Mouse (Mus musculus): ENCODE measurements at regions not wholly inside any gene's neighbourhood (a gene's known extent, or its start where the extent isn't known, plus 50 kb on each side); places are given as distances from the start of the nearest gene placed in this dataset.

DNA sequence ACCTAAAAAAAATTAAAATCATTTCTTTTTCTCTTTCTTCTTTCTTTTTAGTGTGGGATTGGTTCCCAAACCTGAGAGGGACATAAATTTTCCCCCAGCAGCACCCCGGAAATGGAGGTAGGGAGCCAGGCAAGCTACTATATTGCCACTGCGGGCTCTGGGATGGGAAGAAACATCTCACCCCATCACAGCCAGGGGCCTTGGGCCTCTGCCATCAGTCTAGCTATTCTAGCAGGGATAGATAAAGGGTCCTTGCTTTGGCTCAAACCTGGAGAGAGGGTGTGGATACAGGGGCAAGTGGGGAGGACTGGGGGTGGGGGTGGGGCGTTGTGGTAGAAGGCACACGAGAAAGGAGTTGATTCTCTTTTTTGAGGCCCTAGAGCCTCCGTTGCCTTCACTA is 116.3 kb upstream of the Lhx1 start:
- DNase-seq (ENCODE audit: low read depth, low spot score): no peak

DNA sequence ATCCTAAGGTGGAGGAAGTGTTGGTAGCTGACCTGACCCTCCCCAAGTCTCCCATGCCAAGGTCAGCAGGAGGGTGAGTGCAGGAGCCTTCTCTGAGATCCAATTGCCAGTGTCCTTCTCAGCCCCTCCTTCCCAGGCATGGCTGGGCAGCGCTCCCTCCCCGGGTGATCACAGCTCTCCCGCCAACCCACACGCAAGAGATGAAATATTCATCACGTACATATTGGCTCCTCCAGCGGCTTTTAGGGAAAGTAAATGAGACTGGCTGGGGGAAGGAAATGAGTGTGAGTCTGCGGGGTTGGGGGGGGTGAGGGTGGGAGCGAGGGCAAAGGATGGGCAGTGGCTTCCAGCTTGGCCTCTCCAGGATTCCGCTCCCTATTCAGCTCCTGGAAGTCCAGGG is 113.0 kb upstream of the Lhx1 start:
- DNase-seq (ENCODE audit: low read depth, low spot score): no peak

DNA sequence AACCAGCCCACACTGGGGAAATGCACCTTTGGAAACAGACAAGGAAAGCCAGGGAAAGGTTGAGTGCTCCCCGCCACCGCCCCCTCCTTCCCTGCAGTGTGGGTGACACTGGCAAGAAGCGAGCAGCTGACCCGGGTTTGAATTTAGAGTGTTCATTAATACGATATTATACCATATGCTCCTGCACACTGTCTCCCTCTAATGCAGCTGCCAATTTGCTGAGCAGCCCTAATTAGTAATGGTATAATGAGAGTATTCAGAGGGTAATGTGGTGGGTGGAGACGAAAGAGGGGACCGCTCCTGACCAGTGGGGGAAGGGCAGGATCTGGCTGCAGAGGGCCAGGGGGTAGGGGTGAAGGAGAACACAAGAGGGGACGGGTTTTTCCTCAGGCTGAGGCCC is 111.9 kb upstream of the Lhx1 start:
- DNase-seq (ENCODE audit: low read depth, low spot score): no peak

DNA sequence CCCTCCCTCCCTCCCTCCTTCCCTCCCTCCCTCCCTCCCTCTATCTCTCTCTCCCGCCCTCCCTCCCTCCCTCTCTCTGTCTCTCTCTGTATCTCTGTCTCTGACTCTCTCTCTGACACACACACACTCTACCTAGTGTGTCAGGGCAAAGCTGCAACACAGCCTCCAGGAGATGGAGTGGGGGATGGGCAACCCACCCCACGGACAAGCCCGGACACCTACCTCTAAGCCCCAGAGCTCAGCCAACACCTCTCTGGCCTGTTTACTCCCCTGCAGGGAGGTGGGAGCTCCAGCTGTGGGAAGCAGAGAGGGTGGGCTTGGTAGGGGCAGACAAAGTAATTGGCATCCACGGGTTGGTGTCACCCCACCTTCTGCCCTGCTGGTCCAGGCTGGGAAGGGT is 109.7 kb upstream of the Lhx1 start:
- DNase-seq (ENCODE audit: low read depth, low spot score): no peak

DNA sequence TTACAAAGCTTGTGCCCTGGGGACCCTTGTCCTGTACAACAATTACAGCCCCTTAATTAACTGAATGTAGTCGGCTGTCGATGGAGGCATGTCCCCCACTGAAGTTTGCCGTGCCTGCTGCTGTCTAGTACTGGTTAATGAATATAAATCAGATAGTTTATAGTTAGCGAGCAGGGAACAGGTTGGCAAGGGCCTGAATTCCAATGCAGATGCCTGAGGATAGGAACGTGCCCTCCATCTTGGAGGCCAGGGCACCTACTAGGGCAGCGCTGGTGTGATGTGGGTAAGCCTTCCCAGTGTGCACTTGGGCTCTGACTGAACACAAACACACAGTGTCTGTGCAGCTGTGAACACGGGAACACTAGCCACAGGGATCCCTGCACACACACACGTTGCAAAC is 108.0 kb upstream of the Lhx1 start:
- DNase-seq (ENCODE audit: low read depth, low spot score): no peak

DNA sequence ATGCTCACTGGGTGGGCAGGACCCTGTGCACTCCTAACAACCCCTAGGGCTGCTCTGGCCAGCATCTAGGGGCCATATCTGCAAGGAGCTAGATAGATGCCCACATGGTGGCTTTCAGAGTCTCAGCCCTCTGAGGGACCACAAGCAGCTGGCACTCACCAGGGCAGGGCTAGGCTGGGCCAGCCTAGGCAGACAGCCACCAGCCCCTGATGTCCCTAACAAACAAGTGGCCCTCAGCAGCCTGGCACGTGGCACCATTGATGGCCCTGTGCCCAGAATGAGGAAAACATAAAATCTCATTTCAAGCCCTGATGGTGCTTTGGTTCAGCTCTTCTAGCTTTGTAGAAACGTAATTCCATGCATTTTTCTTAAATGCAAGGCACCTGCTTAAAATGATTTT is 102.8 kb upstream of the Lhx1 start:
- no peak for DNase-seq (ENCODE audit: low read depth, low spot score)

DNA sequence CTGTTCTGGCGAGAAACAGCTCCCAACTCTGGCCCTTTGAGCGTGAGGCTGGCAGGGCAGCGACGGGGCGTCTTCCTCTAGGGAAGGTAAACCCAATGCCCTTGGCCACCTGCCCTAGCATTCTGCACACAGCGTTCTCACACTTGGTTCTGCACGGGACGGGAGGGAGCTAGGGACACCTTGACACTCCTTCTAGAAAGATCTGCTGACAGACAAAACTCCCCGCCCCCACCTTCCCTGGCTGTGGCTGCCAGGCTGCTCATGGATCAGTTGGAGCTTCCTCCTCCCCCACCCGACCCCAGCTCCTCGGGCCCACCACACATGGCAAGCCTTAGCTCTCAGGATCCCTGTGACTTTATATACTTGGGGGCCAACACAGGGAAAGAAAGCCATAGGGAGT is 102.3 kb upstream of the Lhx1 start:
- DNase-seq (ENCODE audit: low read depth, low spot score): no peak

DNA sequence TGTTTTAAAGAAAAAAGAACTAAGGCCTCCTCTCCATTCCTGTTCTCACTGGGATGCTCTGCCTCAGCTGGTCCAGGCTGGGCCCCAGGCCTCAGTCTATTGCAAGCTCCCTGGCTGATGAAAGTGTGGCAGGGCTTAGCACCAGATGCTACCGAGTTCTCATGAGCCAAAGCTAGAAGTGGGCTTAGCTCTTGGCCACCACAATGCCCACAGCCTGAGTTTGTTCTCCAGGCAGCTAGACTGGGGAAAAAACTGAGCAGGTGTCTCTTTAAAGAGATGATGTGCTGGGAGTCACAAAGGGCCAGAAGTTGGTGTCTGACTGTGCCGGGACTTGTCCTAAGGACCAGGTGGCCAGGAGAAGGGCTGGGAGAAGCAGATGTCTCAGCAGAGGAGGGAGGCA is 101.9 kb upstream of the Lhx1 start:
- no peak for DNase-seq (ENCODE audit: low read depth, low spot score)

DNA sequence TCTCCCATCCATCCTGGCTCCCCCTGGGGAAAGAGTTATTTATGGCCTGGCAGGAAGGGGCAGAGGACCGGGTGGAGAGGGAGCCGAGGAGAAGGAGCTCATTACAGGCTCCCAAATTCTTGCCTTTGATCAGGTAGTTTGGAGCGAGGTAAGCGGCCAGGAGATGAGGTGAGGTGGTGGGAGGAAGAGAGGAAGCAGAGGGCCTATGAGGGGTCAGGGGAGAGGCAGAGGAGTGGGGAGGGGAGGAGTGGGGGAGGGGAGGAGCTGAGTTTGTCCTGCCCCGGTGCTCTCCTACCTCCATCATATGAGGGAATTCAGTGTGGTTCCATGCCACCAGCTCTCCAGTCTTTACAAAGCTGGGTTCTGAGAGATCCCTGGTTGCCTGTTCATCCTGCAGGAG is 98.8 kb upstream of the Lhx1 start:
- DNase-seq (ENCODE audit: low read depth, low spot score): no peak

DNA sequence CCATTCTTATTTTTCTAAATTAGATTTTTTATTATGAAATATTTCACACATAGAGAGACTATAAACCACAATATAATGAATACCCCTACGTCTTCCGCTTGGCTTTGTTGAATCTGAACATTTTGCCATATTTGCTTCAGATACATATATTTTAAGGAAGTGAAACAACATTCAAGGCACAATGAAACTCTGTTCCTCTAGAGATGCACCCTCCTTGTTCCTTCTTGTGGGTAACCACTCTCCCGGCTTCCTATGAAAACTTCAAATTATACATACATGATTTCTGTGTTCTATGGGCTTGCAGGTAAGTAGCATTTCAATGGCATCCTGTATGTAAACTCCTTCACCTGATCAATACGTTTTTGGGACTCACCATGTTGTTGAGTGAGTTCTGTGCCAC is 94.4 kb upstream of the Lhx1 start:
- no peak for DNase-seq (ENCODE audit: low read depth, low spot score)

DNA sequence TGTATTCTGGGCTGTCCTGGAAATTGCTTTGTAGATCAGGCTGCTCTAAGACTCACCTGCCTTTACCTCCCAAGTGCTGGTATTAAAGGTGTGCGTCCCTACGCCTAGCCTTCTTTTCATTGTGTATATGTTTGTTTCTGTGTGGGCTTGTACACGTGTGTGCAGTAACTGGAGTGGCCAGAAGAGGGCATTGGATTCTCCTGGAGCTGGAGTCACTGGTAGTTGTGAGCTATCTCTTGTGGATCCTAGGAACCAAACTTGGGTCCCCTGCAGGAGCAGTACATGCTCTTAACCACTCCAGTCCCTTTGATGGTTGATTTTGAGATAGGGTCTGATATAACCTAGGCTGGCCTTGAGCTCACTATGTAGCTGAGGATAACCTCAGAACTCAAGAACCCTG is 93.2 kb upstream of the Lhx1 start:
- no peak for DNase-seq (ENCODE audit: low read depth, low spot score)

DNA sequence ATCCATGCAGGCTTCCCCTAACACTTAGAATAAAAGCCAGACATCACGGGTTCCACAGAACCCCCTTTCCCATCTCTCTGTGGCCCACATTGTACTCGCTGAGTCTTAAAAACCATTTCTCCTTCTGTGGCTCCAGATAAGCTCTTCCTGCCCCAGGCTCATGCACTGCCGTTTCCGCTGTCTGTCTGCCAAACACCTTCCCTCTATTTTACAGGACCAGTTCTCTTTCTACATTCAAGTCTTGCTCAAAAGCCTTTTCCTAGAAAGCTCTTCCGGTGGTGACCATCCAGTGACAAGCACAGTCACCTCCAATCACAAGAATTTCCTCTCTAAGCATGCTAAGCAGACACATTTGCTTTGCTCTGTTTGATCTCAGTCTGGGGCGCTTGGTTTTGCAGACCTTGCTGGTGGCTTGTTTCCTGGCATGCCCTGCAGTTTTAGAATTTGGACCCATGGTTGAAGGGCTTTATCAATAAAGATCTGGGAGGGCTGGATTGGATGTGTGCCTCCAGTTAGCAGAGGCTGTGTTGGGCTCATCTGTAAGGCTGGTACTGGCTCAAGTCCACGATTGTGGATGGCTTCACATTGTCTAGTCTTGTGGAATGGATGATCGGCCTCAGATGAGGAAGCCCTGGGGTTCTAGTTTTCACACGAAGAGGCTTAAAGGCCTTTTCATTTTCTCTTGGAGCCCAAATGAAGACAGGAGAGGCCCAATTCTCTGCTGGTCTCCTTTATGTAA is 87.8 kb upstream of the Lhx1 start:
- DNase-seq (ENCODE audit: low read depth, low spot score): no peak

DNA sequence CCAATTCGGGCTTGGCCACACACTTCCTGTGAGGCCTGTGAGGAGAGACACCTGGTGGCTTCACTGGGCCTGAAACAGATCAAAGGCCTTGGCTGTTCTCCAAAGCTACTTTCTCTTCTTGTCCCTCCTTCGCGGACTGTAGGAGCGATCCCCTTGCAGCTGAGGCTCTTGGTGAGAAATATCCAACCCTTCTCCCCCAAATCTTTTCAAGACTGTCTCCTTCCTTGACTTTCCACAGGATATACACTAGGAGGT is 86.2 kb upstream of the Lhx1 start:
- DNase-seq (ENCODE audit: low read depth, low spot score): no peak

DNA sequence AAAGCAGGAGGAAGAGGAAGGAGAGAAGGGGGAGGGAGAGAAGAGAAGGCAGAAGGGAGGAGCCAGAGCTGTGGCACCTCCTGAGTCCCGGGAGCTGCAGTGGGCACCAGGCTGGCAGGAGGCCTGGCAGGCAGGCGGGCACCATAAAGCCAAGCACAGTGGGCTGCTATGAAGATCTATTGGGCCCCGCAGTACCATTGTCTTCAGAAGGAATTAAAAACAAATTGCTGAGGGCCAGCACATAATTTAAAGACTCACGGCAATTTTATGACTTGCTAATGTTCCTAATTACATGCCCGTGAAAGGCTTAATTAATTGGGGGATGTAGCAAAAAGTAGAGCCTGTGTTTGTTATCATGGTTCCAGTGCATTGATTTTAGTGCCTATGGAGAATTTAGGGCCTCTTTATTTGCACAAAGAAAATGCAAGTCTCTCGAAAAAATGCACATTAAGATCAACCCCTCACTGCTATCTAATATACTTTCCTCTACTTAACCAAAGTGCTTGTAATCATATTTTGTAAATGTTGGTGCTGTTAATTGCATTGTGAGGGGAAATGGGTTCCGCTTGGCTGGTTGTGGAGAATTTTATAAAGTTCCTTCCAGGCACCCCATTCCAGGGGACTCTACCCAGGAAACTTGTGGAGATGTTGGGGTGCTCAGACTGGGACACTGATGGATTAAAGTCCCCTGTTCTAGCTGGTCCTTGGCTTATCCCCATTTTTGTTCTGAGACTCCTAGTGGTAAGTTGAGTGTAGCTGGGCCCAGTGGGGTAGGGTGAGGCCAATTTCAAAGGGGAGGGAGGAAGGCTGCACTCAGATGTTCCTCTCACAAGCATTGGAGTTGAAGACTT is 85.7 kb upstream of the Lhx1 start:
- DNase-seq (ENCODE audit: low read depth, low spot score): no peak

DNA sequence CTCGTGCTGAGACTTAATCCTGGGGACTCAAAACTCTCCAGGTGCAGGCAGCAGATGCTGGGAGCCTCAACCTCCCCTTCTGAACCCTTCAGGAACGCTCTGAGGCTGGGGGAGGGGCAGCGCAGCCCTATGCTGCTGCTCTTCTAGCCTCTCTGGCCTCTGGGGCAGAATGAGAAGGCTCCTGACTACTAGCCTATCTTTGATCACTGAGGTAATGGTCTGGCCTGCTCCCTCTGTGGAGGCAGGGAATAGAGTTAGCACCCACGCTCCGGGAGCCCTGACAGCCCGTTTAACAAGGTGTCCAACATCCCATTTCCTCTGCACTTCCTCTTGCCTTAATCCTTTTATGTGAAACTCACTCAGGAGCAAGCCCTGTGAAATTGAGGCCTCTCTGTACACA is 79.4 kb upstream of the Lhx1 start:
- no peak for DNase-seq (ENCODE audit: low read depth, low spot score)

DNA sequence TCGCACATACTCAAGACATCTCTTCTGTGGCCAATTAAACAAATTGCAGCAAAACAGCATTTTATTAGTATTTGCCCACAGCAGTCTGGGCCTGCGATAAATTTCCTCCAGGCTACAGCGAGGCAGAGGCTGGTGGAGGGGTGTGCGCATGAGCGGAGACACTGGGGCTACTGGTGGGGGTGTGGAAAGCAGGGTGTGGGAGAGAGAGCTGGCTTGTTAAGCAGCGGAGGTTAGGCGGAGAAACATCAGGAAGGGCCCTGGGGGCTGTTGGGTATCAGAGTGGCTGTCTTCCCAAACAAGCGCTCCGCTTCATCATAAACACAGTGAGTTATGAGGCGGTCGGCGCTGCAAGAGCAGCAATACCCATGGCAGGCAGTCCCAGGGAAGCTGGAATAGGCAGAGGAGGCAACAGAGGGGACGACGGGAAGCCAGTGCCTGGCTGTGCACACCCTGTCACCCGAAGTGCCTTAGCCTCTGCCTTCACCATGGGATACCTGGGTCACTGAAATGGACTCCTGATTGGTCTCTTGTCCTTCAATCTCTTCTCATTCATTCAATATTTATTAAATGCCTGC is 74.0 kb upstream of the Lhx1 start:
- DNase-seq (ENCODE audit: low read depth, low spot score): no peak

DNA sequence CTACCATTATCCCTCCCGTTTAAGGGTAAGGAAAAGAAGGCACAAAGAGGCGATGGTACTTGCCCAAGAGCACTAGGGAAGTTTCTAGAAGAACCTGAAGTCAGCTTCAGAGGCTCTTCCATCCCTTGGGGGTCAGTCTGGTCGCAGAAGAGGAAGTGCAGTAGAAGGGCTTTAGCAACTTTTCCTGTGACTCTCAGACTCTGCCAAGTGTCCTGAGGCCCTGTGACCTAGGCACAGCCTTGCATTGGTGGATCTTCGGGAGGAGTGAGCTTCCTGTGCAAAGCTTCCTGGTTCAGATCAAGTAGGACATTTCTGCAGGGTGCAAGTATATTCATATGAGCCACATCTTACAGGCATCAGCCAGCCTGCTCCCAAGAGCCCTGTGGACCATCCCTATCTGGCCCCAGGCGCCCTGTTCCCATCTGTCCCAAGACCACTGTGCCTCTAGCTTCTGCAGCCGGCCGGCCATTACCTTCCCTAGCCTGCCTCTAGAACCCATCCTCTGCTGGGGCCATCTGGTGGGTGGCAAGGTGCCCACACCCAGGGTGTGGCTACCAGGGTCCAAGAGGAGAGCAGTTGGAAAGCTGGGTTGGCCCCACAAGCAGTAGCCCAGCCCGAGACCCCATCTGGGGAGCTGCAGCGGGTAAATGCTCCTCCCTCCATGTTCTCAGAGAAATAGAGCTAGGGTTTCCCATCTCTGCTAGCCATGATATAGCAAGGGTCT is 72.4 kb upstream of the Lhx1 start:
- no peak for DNase-seq (ENCODE audit: low read depth, low spot score)

DNA sequence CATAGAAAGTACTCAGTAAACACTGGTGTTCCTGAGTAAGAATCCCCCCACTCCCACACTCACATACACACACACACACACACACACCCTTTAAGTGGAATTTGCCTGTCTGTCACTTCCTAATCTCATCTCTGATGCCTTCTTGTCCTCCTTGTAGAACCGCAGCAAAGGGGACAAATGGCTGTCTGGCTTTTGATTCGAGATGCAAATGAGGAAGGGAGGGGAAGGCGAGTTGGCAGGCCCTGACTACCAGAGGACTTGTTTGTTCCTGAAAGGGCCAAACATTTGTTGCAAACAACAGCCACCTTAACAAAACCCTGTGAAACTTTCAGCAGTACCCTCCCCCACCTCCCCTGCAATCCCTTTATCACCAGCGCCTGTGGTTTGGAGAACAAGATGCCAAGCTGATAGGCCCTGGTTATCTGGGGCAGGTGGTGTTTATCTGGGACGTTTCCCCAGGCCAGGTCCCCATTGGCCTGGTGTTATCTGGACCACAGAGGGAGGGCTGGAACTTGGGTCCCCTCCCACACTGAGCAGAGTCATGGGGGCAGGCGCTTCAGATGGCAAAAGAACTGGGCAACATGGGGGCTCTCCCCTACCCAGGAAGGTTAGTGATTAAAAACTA is 67.5 kb upstream of the Lhx1 start:
- DNase-seq (ENCODE audit: low read depth, low spot score): peak; percentile 13

DNA sequence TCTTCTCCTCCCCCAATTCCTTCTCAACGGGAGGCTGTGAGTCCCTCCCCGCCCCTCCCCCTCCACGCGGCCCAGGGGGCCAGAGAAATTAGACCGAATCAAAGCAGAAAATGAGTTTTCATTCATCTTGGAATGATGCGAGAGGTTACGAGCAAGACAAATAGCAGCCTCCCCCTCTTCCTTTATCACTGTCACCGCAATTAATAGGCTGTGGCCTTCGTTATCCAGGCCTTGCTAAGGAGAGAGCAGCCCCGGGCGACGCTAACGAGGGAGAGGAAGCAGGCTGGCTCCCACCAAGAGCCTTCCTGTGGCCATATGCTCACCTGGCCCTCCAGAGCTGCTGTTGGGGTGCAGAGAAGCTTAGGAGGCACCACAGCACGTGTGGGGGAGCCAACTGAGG is 61.8 kb upstream of the Lhx1 start:
- no peak for DNase-seq (ENCODE audit: low read depth, low spot score)

DNA sequence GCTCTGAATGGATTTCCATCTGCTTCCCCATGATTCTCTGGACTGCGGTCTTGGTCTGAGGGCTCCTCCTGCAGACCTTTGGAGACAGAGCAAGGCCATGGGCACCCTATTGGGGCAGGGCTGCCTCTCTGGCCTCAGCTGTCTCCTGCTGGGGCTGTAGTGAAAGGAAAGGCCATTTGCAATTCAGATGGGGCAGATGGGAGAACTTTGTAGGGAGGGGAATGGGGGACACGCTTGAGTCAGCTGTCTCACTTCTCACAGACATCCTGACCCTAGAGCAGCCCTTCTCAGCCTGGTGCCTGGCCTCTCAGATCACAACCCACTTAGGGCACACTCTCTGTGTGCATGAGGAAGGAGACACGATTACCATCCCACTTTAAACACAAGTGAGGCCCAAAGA is 60.3 kb upstream of the Lhx1 start:
- DNase-seq (ENCODE audit: low read depth, low spot score): no peak

DNA sequence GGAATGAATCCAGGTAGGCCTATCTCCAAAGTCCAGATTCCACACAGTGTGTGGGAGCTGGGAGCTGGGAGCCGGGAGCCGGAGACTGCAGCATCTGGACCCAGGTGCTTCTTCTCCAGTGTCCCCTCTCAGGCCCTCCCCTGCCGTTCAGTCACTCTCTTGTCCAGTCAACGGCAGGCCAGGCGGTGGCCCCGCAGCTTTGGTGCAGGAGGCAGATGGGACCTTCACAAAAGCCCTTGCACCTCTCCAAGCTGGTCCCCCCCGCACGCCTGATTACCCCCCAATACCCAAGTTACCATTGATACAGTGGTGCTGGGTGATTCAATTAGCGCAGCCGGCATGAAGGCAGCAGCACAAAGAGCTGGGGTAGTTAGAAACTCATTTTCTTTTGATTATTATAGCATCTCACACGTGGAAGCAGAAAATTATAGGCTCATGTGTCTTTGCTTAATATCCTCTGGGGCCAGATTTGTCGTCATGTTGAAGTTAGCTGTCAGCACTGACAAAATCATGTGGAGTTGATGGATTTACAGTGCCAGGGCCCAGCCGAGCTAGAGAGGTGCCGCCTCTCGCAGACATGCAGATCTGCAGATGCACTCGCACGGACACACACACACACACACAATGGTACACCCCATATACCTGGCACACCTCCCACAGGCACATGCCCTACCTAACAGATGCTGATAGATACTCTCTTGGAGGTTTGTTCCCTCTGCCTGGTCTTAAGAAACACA is 53.6 kb upstream of the Lhx1 start:
- no peak for DNase-seq (ENCODE audit: low read depth, low spot score)

All from CD4-positive helper T cell, adult 2 months (primary cell).